Mouse (Mus musculus) gastrocnemius, postnatal 10 days (tissue): ENCODE measurements around the gene Hes1. TPM values are rescaled to one million over a fixed set of nuclear protein-coding genes. Genes with fewer than 3 reads are reported as not detected.

Source experiments
- DNase-seq: peaks from one replicate; pipeline ENCODE4 v3.0.0; 2021; ENCODE audit warnings: mixed read lengths
- total RNA-seq, 2 experiments: library from RNA; stranded (reverse); gene quantifications; 2 replicates each; pipeline ENCODE4 v1.2.3; 2021

The Hes1 gene
- total RNA-seq, 2 experiments from 2014 or later = 19.1 to 24.6 TPM

- DNase-seq = no peak
Observed at GRCm38 (mm10) chr16:30114451-30114850, 50.3 kb downstream of the Hes1 start.

Other genes starting within 250 kb of the Hes1 start
- under 1 TPM in 1 of 2 experiments, not detected in 1; 0.11 TPM for gene Cpn2, start 203.1 kb downstream of the Hes1 start, total RNA-seq
- 1 to 10 TPM in 1 of 2 experiments, under 1 TPM in 1; 0.80 to 2.0 TPM for gene Lrrc15, start 218.9 kb downstream of the Hes1 start, total RNA-seq
- under 1 TPM; 0.16 to 0.56 TPM for gene Gp5, start 246.4 kb downstream of the Hes1 start, total RNA-seq